8 mouse cellular contexts compared by ENCODE assay signal in the genomic region with DNA sequence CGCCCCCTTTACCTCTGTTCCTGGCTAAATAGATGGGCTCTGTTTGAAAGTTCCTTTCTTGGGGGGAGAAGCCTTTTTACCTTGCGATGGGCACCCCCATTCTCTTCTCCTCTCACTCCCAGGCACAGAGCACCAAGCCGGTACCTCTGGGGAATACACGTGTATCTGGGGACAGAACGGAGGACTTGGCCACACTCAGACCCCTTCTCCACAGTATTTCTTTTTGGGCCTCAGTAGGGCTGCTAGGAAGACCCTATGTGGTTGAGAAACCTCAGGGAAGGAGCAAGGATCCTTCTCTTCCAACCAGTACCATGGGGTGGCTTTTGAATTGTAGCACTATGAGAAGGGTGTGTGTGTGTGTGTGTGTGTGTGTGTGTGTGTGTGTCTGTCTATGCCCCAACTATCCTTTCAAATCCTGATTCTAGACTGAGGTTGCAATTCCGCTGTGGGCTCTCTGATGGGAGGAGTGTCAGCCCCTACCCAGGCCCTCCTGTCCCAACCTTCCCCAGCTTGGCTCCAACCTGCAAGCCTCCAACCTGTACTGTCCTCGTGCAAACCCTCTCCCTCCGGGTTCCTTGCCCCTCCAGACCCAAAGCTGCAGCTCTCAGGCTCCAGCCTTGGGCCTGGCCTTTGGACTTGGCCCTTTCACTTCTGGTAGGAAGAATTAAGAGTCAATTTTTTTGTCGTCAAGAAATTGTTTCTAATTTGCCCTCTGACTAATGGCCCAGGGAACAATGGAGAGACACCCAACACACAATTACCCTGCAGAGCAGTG. TPM values are rescaled to one million over a fixed set of nuclear protein-coding genes. Genes with fewer than 3 reads are reported as not detected.
A peak's percentile ranks its signal among the peaks of the same experiment; 100 is the strongest.
DNase-seq lines count a peak whose midpoint lies in the region; ATAC-seq lines count a peak whose summit lies in the region.

No protein-coding gene starts in this region.

- peak overlapping the region; percentile 92 for H3K27ac ChIP-seq in stomach, embryonic 14.5 days (ENCODE audit: low read length)

- no peaks in the 10 kb centered on the region; the same call in 1 of the 2 replicates for H3K36me3 ChIP-seq in stomach, embryonic 14.5 days (ENCODE audit: control insufficient read depth, insufficient read depth, low read length)

- peak overlapping the region; percentile 94 for H3K4me2 ChIP-seq in stomach, embryonic 14.5 days (replicated peaks; ENCODE audit: low read depth, low read length)

- no peak for ATAC-seq in stomach, embryonic 14.5 days (ENCODE audit: insufficient number of reproducible peaks, insufficient read depth, low FRiP score, low read depth)

- no peak overlapping the region; the same call in 1 of the 2 replicates for H3K9ac ChIP-seq in stomach, embryonic 14.5 days (replicated peaks; ENCODE audit: low read depth, low read length)

- no peaks in the 10 kb centered on the region for H3K9me3 ChIP-seq in stomach, embryonic 14.5 days (ENCODE audit: control insufficient read depth, low read depth, low read length)

- 46% methylated on average over 9 of the region's 9 CpGs for WGBS in stomach, embryonic 14.5 days

- peak; percentile 17 for DNase-seq in adrenal gland, postnatal 10 days
- no peak for DNase-seq in adrenal gland, adult 18-20 months (ENCODE audit: low spot score in 2 of 2)
- peak; percentile 20 for DNase-seq in urinary bladder, adult 2 months (ENCODE audit: low spot score)
- DNase-seq in urinary bladder, adult 18-20 months (ENCODE audit: low spot score in 2 of 2) = no peak
- DNase-seq in kidney, postnatal 14 days = peak; percentile 58
- DNase-seq in ovary, adult 18-20 months (ENCODE audit: low spot score) = no peak
- DNase-seq in gastrocnemius, adult 8-10 months (ENCODE audit: low spot score in 2 of 2) = no peak

- peak overlapping the region; percentile 3; the same call in 1 of the 2 replicates for H3K4me3 ChIP-seq in stomach, embryonic 14.5 days (ENCODE audit: low read depth, low read length)

- H3K27me3 ChIP-seq in stomach, embryonic 14.5 days (ENCODE audit: control insufficient read depth, insufficient read depth, low read length) = no peaks in the 10 kb centered on the region

- H3K4me1 ChIP-seq in stomach, embryonic 14.5 days (ENCODE audit: control insufficient read depth, insufficient read depth, low read length) = peaks cover 70% of the 10 kb centered on the region

RNA-seq across cellular contexts. Expression of a gene that starts 4.4 kb away (rescaled TPM):
- total RNA-seq in adrenal gland, postnatal 10 days (2021) = 10 to 100 TPM; 13.8 to 20.5 TPM
- total RNA-seq in adrenal gland, adult 18-20 months (2021) = 1 to 10 TPM; 7.8 to 8.9 TPM
- 4.3 and 8.2 TPM in 2 replicates for polyA plus RNA-seq in urinary bladder, adult 2 months (2012; rRNA removed)
- 12.2 and 13.4 TPM in 2 replicates for polyA plus RNA-seq in stomach, embryonic 14.5 days (2014; fragmentation: Nextera tagmentation; extraction: Ambion mirVana)
- 1 to 10 TPM; 3.6 to 5.8 (median 4.7) TPM for total RNA-seq in gastrocnemius, adult 8-10 months (2022)

Comparison
In these comparisons a context has a peak if more than half of its experiments do, and no peak if none do; other contexts are left out.
1. DNase-seq: peak in adrenal gland, postnatal 10 days (single experiment), urinary bladder, adult 2 months (single experiment) and kidney, postnatal 14 days (single experiment); none in adrenal gland, adult 18-20 months (0 of 2), urinary bladder, adult 18-20 months (0 of 2), ovary, adult 18-20 months (single experiment) and gastrocnemius, adult 8-10 months (0 of 2).